Mouse (Mus musculus): ENCODE results near the gene Agpat4. TPM values are rescaled to one million over a fixed set of nuclear protein-coding genes. Genes with fewer than 3 reads are reported as not detected.

Gene Agpat4
- polyA plus RNA-seq, 1 experiment from 2014 or later: 58.2 TPM

DNA sequence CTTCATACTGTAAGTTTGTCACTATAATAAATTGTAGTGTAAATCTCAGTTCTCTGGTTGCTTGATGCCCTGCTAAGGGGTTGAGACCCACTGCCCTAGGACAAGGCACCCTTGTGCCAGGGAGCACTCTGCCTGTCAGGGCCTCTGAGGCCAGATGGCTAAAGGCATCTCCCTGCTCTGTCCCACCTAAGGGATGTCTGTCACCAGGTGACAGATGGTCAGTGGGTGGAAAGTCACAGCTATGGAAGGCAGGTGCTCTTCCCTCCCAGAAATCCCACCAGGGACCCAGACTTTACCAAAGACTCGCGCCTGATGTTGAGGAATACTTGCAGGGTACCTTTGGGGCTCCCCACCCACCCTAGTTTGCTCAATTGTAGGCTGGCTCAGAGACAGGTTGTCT, 42.0 kb downstream of the Agpat4 start:
- 98% methylated on average over 2 of the region's 2 CpGs for WGBS
- H3K9ac ChIP-seq (replicated peaks; ENCODE audit: low read depth): no peak overlapping the region
- H3K27ac ChIP-seq (ENCODE audit: low read length): no peak overlapping the region
- no peaks in the 10 kb centered on the region for H3K36me3 ChIP-seq (ENCODE audit: insufficient read depth, low read length)
- ATAC-seq (no peak), DNase-seq (ENCODE audit: low spot score) (no peak)
- H3K4me1 ChIP-seq (ENCODE audit: insufficient read depth, low read depth, low read length): peaks cover 10% of the 10 kb centered on the region
- TF ChIP-seq EP300 (IDR thresholded peaks at IDR 0.05): no peak
- TF ChIP-seq CTCF (IDR thresholded peaks at IDR 0.05): no peak
- no peak overlapping the region for H3K4me3 ChIP-seq (ENCODE audit: low read depth, low read length)
- H3K9me3 ChIP-seq (ENCODE audit: low read length): no peaks in the 10 kb centered on the region
- no peak overlapping the region for H3K4me2 ChIP-seq (replicated peaks; ENCODE audit: low read depth, low read length)
- no peaks in the 10 kb centered on the region for H3K27me3 ChIP-seq (replicated peaks; ENCODE audit: insufficient read depth, low read length)

DNA sequence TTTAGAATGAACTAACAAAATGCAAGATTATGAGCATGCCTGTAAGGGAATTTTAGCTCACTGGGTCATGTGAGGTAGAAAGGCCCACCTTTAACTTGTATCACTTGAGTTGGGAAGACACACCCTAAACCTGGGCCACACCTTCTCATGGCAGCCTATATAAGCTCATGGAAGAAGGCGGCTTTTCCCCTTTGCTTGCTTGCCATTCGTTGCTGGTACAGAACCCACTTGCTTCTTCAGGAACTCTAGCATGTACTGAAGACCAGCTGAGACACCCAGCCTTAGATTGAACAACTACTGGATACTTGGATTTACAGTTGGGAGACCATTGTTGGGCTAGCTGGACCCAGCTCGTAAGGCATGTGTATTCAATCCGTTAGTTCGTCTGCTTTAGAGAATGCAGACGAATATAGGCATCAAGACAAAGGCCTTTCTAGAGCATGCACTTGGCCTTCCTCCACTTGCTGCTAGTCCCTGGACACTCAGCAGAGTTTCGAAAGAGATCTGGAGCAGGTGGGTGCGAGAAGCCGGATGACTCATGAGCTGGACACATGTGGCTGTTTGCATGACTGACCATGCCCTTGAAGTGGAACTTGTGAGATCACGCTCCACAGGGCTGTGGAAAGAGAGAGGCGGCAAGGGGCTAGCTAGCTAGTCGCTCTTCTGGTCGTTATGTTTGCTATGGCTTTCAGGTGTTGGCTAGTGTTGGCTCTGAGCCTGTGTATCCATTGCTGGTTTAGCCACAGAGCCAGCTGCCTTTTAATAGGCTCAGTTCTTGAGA, 42.7 kb downstream of the Agpat4 start:
- 74% methylated on average over 13 of the region's 13 CpGs for WGBS
- no peaks in the 10 kb centered on the region for H3K9me3 ChIP-seq (ENCODE audit: low read length)
- peaks cover 10% of the 10 kb centered on the region for H3K4me1 ChIP-seq (ENCODE audit: insufficient read depth, low read depth, low read length)
- no peak overlapping the region for H3K9ac ChIP-seq (replicated peaks; ENCODE audit: low read depth)
- H3K27me3 ChIP-seq (replicated peaks; ENCODE audit: insufficient read depth, low read length): no peaks in the 10 kb centered on the region
- peak; percentile 84 for ATAC-seq
- H3K4me2 ChIP-seq (replicated peaks; ENCODE audit: low read depth, low read length): no peak overlapping the region
- no peak for TF ChIP-seq CTCF (IDR thresholded peaks at IDR 0.05)
- TF ChIP-seq EP300 (IDR thresholded peaks at IDR 0.05): no peak
- no peak overlapping the region for H3K4me3 ChIP-seq (ENCODE audit: low read depth, low read length)
- H3K27ac ChIP-seq (ENCODE audit: low read length): no peak overlapping the region
- peak; percentile 74 for DNase-seq (ENCODE audit: low spot score)
- H3K36me3 ChIP-seq (ENCODE audit: insufficient read depth, low read length): no peaks in the 10 kb centered on the region

DNA sequence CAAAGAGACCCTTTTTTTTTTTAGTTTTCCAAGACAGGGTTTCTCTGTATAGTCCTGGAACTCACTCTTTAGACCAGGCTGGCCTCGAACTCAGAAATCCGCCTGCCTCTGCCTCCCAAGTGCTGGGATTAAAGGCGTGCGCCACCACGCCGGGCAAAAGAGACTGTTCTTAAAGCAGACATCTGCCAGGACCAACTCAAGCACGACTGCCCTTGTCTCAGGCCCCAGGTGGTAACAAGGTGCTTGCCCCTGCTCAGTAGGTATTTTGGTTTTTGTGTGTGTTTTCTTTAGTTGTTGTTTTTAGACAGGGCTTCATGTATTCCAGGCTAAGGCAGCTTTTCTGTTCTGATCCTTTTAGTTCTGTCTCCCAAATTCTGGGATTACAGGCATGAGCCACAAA, 43.4 kb downstream of the Agpat4 start:
- TF ChIP-seq EP300 (IDR thresholded peaks at IDR 0.05): no peak
- no peak for TF ChIP-seq CTCF (IDR thresholded peaks at IDR 0.05)
- 96% methylated on average over 7 of the region's 7 CpGs for WGBS
- H3K36me3 ChIP-seq (ENCODE audit: insufficient read depth, low read length): no peaks in the 10 kb centered on the region
- no peak overlapping the region for H3K4me3 ChIP-seq (ENCODE audit: low read depth, low read length)
- H3K9me3 ChIP-seq (ENCODE audit: low read length): no peaks in the 10 kb centered on the region
- DNase-seq (ENCODE audit: low spot score) (no peak), ATAC-seq (no peak)
- no peak overlapping the region for H3K9ac ChIP-seq (replicated peaks; ENCODE audit: low read depth)
- H3K27ac ChIP-seq (ENCODE audit: low read length): no peak overlapping the region
- H3K27me3 ChIP-seq (replicated peaks; ENCODE audit: insufficient read depth, low read length): no peaks in the 10 kb centered on the region
- no peak overlapping the region for H3K4me2 ChIP-seq (replicated peaks; ENCODE audit: low read depth, low read length)
- H3K4me1 ChIP-seq (ENCODE audit: insufficient read depth, low read depth, low read length): peaks cover 10% of the 10 kb centered on the region

DNA sequence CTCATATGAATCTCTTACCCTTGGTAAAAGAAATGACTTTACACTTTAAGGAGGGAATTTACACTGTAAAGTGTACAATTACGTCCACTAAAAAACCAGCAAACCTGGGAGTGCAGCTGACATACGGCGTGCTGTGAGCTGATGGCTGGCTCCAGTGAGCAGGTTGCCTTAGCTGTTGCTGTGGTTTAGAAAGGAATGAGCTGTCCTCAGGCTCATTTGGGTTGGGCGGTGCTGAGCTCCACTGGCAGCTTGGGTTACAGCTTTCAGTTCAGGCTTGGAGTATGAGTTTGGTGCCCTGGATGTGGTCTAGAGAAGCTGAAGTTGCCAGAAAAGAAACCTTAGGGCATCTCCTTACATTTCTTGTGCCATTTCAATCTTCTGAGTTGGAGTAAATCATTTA, 44.3 kb downstream of the Agpat4 start:
- Histone ChIP-seq H3K4me3 (ENCODE audit: low read depth, low read length) (no peak overlapping the region), H3K4me1 (ENCODE audit: insufficient read depth, low read depth, low read length) (peaks cover 10% of the 10 kb centered on the region), H3K27ac (ENCODE audit: low read length) (no peak overlapping the region; the same call in 1 of the 2 replicates), H3K4me2 (replicated peaks; ENCODE audit: low read depth, low read length) (no peak overlapping the region), H3K27me3 (replicated peaks; ENCODE audit: insufficient read depth, low read length) (no peaks in the 10 kb centered on the region), H3K36me3 (ENCODE audit: insufficient read depth, low read length) (no peaks in the 10 kb centered on the region), H3K9ac (replicated peaks; ENCODE audit: low read depth) (no peak overlapping the region), H3K9me3 (ENCODE audit: low read length) (no peaks in the 10 kb centered on the region)
- TF ChIP-seq CTCF (IDR thresholded peaks at IDR 0.05) (no peak), EP300 (IDR thresholded peaks at IDR 0.05) (no peak)
- ATAC-seq (no peak), DNase-seq (ENCODE audit: low spot score) (no peak)
- whole genome bisulfite sequencing: 76% methylated on average over 4 of the region's 4 CpGs

DNA sequence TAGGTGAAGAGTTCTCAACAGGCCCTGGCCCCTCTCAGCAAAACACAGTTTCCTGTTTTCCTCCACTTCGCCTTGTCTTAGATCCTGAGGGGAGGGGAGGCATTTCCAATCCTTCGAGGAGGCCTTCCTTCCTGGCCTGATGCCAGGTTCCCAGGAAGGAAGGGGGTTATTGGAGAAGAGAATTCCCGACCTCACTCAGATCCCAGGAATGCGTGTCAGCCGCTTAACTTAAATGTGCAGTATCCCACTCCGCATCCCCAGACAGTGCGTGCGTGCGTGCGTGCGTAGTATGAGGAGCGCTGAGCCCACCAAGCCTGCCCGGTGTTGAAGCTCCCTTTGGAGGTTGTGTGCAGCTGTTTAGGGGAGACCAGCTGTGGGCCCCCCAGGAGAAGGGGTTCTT, 44.9 kb downstream of the Agpat4 start:
- no peaks in the 10 kb centered on the region for H3K36me3 ChIP-seq (ENCODE audit: insufficient read depth, low read length)
- H3K9me3 ChIP-seq (ENCODE audit: low read length): no peaks in the 10 kb centered on the region
- no peak overlapping the region for H3K27ac ChIP-seq (ENCODE audit: low read length)
- H3K4me2 ChIP-seq (replicated peaks; ENCODE audit: low read depth, low read length): no peak overlapping the region
- no peak for TF ChIP-seq EP300 (IDR thresholded peaks at IDR 0.05)
- no peak for TF ChIP-seq CTCF (IDR thresholded peaks at IDR 0.05)
- H3K9ac ChIP-seq (replicated peaks; ENCODE audit: low read depth): no peak overlapping the region
- ATAC-seq (no peak), DNase-seq (ENCODE audit: low spot score) (no peak)
- H3K27me3 ChIP-seq (replicated peaks; ENCODE audit: insufficient read depth, low read length): no peaks in the 10 kb centered on the region
- WGBS: 54% methylated on average over 13 of the region's 13 CpGs
- H3K4me3 ChIP-seq (ENCODE audit: low read depth, low read length): no peak overlapping the region
- H3K4me1 ChIP-seq (ENCODE audit: insufficient read depth, low read depth, low read length): peaks cover 10% of the 10 kb centered on the region

DNA sequence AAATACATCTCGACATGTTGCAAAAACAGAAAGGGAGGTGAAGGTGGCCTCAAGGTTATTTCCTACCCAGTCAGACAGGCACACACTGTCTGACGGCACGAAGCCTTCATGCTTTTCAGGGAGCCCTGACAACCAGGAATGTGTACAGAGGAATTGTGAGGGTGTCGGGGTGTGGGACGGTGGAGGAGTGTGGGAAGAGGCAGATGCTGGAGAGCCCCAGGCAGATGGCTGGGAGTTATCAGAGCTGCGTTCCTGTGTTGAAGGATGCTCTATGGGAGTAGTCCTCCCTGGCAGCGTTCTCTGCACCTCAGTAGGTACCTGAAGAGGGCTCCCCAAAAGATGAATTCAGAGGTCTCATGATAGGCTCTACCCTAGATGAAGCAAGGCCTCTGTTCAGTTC, 45.4 kb downstream of the Agpat4 start:
- Histone ChIP-seq H3K4me2 (replicated peaks; ENCODE audit: low read depth, low read length) (no peak overlapping the region), H3K9me3 (ENCODE audit: low read length) (no peaks in the 10 kb centered on the region), H3K36me3 (ENCODE audit: insufficient read depth, low read length) (no peaks in the 10 kb centered on the region), H3K27me3 (replicated peaks; ENCODE audit: insufficient read depth, low read length) (no peaks in the 10 kb centered on the region), H3K27ac (ENCODE audit: low read length) (no peak overlapping the region), H3K9ac (replicated peaks; ENCODE audit: low read depth) (no peak overlapping the region), H3K4me3 (ENCODE audit: low read depth, low read length) (no peak overlapping the region), H3K4me1 (ENCODE audit: insufficient read depth, low read depth, low read length) (peaks cover 10% of the 10 kb centered on the region)
- 81% methylated on average over 7 of the region's 7 CpGs for WGBS
- DNase-seq (ENCODE audit: low spot score): no peak
- TF ChIP-seq EP300 (IDR thresholded peaks at IDR 0.05): no peak
- TF ChIP-seq CTCF (IDR thresholded peaks at IDR 0.05): no peak
- ATAC-seq: no peak

All from lung, postnatal 0 days (tissue).